Mouse (Mus musculus): ENCODE measurements around the gene Exosc6. TPM values are rescaled to one million over a fixed set of nuclear protein-coding genes. Genes with fewer than 3 reads are reported as not detected.

Gene Exosc6
- polyA plus RNA-seq, 1 experiment from 2014 or later = 19.1 TPM

DNA sequence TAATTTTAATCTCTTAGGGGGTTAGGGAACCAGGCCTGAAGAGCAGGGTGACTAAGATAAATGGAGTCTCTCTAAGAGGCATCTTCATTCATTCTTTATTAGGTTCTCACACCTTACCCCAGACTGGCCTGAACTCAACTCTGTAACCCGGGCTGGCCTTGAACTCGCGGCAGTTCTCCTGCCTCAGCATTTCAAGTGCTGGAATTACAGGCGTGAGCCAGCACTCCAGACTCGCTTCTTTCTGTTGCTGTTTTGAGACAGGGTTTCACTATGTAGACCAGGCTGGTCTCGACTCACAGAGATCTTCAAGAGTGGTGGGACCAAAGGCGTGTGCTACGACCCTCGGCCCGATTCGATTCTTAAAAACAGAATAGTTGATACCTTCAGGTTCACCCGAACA lies 21.9 kb upstream of the Exosc6 start:
- Histone ChIP-seq H3K4me2 (replicated peaks; ENCODE audit: low read depth, low read length) (peak overlapping the region; percentile 72), H3K9me3 (ENCODE audit: low read length) (no peaks in the 10 kb centered on the region), H3K4me3 (ENCODE audit: low read length) (peak overlapping the region; percentile 70), H3K27ac (ENCODE audit: low read length) (peak overlapping the region; percentile 66), H3K9ac (replicated peaks; ENCODE audit: low read length) (peak overlapping the region; percentile 73), H3K36me3 (ENCODE audit: insufficient read depth, low read length) (peaks cover 25% of the 10 kb centered on the region), H3K4me1 (ENCODE audit: insufficient read depth, low read length) (peaks cover 15% of the 10 kb centered on the region), H3K27me3 (ENCODE audit: insufficient read depth, low read length) (0 out of 2 replicates have a peak, but pooled peaks cover 4% of the 10 kb centered on the region)
- no peak for ATAC-seq (ENCODE audit: low FRiP score, low TSS enrichment)
- WGBS = 17% methylated on average over 12 of the region's 12 CpGs

DNA sequence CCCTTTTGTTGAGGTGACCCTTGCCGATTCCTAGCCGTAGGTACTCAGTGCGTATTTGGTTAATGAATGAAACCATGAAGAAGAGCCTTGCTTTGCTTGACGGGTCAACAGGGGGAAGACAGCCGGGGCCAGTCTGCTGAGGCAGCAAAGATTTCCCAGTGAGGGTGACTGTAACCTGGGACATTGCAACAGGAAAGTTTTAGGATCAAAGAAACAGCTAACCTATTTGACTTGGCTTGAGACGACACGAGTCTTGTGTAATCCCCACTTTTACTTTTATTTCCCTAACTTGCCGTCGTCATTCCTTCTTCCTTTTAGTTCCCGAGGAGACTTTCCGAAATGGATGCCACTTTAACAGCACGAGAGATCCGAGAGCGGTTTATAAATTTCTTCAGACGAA lies 19.5 kb upstream of the Exosc6 start:
- H3K4me1 ChIP-seq (ENCODE audit: insufficient read depth, low read length) = peaks cover 15% of the 10 kb centered on the region
- peaks cover 44% of the 10 kb centered on the region for H3K36me3 ChIP-seq (ENCODE audit: insufficient read depth, low read length)
- 0 out of 2 replicates have a peak, but pooled peaks cover 2% of the 10 kb centered on the region for H3K27me3 ChIP-seq (ENCODE audit: insufficient read depth, low read length)
- no peak for ATAC-seq (ENCODE audit: low FRiP score, low TSS enrichment)
- H3K9me3 ChIP-seq (ENCODE audit: low read length) = no peaks in the 10 kb centered on the region
- WGBS = 91% methylated on average over 15 of the region's 15 CpGs
- H3K4me2 ChIP-seq (replicated peaks; ENCODE audit: low read depth, low read length) = no peak overlapping the region
- H3K4me3 ChIP-seq (ENCODE audit: low read length) = no peak overlapping the region
- no peak overlapping the region for H3K9ac ChIP-seq (replicated peaks; ENCODE audit: low read length)
- H3K27ac ChIP-seq (ENCODE audit: low read length) = no peak overlapping the region

DNA sequence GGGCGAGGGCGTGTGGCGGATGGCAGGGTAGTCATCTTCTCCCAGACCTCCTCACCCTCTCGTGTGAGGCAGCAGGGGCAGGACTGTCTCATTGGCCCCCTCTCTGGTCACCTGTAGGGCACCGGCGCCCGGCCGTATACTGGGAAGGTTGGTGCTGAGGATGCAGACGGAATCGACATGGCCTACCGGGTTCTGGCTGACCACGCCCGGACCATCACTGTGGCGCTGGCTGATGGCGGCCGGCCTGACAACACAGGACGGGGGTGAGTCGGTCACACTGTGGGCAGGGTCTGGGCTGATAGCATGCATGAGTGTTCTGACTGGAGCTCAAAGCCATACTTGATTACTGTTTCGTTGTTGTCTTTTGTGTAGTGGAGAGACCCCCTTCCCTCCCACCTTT lies 13.6 kb upstream of the Exosc6 start:
- H3K9me3 ChIP-seq (ENCODE audit: low read length) = no peaks in the 10 kb centered on the region
- H3K36me3 ChIP-seq (ENCODE audit: insufficient read depth, low read length) = peaks cover 91% of the 10 kb centered on the region
- H3K4me1 ChIP-seq (ENCODE audit: insufficient read depth, low read length) = no peaks in the 10 kb centered on the region
- H3K9ac ChIP-seq (replicated peaks; ENCODE audit: low read length) = no peak overlapping the region
- no peak overlapping the region for H3K27ac ChIP-seq (ENCODE audit: low read length)
- no peak; the same call in 1 of the 2 replicates for ATAC-seq (ENCODE audit: low FRiP score, low TSS enrichment)
- H3K4me2 ChIP-seq (replicated peaks; ENCODE audit: low read depth, low read length) = no peak overlapping the region
- no peaks in the 10 kb centered on the region for H3K27me3 ChIP-seq (ENCODE audit: insufficient read depth, low read length)
- 94% methylated on average over 19 of the region's 19 CpGs for WGBS
- H3K4me3 ChIP-seq (ENCODE audit: low read length) = no peak overlapping the region

DNA sequence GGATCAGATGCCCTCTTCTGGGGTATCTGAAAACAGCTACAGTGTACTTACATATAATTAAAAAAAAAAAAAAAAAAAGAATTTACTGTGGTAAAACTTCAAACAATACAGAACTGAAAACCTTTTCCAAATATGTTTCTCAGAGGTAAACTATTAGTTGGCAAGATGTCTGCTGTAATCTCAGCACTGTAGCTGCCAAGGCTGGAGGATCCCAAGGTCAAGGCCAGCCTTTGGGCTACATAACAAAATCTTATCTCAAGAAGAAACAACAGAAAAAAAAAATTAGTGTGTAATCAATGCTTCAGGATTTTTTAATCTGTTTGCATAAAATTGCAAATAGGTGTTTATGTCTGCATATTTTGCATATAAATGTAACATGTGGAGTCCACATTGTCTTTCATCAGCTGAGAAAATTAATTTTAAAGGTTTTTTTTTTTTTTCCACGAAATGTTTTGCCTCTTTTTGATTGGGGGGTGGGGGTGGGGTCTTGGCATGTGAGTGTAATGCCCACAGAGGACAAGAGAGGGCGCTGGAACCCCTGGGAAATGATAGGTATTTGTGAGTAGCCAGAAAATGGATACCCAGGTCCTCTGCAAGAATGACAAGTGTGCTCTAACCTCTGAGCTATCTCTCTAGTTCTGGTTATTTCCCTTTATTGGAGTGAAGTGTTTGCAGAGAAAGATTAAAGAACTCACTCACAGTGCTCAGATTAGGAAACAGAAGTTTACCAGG lies 12.0 kb upstream of the Exosc6 start:
- Histone ChIP-seq H3K4me3 (ENCODE audit: low read length) (no peak overlapping the region), H3K27ac (ENCODE audit: low read length) (no peak overlapping the region), H3K9me3 (ENCODE audit: low read length) (no peaks in the 10 kb centered on the region), H3K4me1 (ENCODE audit: insufficient read depth, low read length) (no peaks in the 10 kb centered on the region), H3K4me2 (replicated peaks; ENCODE audit: low read depth, low read length) (no peak overlapping the region), H3K27me3 (ENCODE audit: insufficient read depth, low read length) (no peaks in the 10 kb centered on the region), H3K36me3 (ENCODE audit: insufficient read depth, low read length) (peaks cover 93% of the 10 kb centered on the region), H3K9ac (replicated peaks; ENCODE audit: low read length) (no peak overlapping the region)
- no peak for ATAC-seq (ENCODE audit: low FRiP score, low TSS enrichment)
- WGBS = 53% methylated on average over 2 of the region's 2 CpGs

DNA sequence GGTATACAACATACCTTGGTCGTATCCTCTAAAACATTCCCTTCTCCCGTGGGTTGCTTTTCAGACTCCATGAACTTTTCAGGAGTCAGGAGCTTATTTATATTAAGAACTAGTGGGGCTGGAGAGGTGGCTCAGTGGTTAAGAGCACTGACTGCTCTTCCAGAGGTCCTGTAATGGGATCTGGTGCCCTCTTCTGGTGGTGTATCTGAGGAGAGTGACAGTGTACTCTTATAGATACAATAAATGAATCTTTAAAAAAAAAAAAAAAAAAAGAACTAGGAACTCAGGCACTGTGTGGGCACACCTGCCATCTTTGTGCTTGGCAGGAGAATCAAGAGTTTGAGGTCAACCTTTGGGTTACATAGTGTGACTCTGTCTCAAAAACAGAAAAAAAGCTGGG lies 7.4 kb upstream of the Exosc6 start:
- H3K4me1 ChIP-seq (ENCODE audit: insufficient read depth, low read length) = no peaks in the 10 kb centered on the region
- H3K9ac ChIP-seq (replicated peaks; ENCODE audit: low read length) = no peak overlapping the region
- WGBS = 92% methylated on average over 2 of the region's 2 CpGs
- ATAC-seq (ENCODE audit: low FRiP score, low TSS enrichment) = no peak
- H3K27ac ChIP-seq (ENCODE audit: low read length) = no peak overlapping the region
- H3K36me3 ChIP-seq (ENCODE audit: insufficient read depth, low read length) = peaks cover 92% of the 10 kb centered on the region
- H3K9me3 ChIP-seq (ENCODE audit: low read length) = no peaks in the 10 kb centered on the region
- no peak overlapping the region for H3K4me3 ChIP-seq (ENCODE audit: low read length)
- H3K4me2 ChIP-seq (replicated peaks; ENCODE audit: low read depth, low read length) = no peak overlapping the region
- no peaks in the 10 kb centered on the region for H3K27me3 ChIP-seq (ENCODE audit: insufficient read depth, low read length)

DNA sequence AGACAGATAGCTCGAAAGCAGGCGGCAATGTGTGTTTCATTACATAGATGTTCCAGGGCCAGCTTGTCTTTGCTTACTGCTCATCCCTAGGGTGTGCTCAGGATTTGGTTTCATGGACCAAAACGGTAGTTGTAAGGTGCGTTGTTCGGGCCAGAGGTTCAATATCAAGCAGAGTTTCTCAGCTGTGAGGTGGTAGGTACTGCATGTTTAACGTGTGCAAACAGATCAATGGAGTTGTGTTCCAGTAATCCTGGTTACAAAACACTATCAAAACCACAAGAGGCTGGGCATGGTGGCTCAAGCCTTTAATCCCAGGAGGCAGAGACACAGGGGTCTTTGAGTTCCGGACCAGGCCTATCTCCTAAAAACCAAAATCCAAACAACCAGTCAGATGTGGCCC lies 7.0 kb upstream of the Exosc6 start:
- Histone ChIP-seq H3K4me2 (replicated peaks; ENCODE audit: low read depth, low read length) (no peak overlapping the region), H3K9me3 (ENCODE audit: low read length) (no peaks in the 10 kb centered on the region), H3K4me3 (ENCODE audit: low read length) (no peak overlapping the region), H3K4me1 (ENCODE audit: insufficient read depth, low read length) (no peaks in the 10 kb centered on the region), H3K36me3 (ENCODE audit: insufficient read depth, low read length) (peaks cover 92% of the 10 kb centered on the region), H3K9ac (replicated peaks; ENCODE audit: low read length) (no peak overlapping the region), H3K27me3 (ENCODE audit: insufficient read depth, low read length) (no peaks in the 10 kb centered on the region), H3K27ac (ENCODE audit: low read length) (no peak overlapping the region)
- ATAC-seq (ENCODE audit: low FRiP score, low TSS enrichment) = no peak
- WGBS = 94% methylated on average over 7 of the region's 7 CpGs

DNA sequence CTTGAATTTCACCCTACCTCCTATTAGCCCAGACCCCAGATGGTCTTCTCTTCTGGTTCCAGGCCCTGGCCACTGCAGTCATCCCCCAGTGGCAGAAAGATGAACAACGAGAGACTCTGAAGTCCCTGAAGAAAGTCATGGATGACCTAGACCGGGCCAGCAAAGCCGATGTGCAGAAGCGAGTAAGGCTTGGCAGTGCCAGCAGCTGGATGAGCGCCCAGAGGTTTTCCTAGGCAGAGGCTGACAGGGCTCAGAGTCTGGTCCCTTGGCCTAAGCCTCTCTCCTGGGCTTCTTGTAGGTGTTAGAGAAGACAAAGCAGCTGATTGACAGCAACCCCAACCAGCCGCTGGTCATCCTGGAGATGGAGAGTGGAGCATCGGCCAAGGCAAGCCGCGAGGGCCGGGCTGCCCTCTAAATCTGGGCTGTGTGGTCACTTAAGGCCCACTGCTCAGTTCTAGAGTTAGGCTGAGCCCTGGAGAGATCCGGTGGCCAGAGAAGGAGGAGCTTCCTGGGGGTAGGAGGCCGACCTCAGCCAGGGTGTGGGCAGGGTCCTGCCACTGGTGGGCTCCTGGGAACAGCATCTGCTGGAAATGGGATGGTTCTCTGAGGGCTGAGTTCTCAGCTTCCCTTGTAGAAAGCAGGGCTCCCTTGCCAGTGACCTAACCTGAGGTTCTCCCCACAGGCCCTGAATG lies 2.2 kb upstream of the Exosc6 start:
- Histone ChIP-seq H3K9me3 (ENCODE audit: low read length) (no peaks in the 10 kb centered on the region), H3K4me3 (ENCODE audit: low read length) (no peak overlapping the region), H3K27ac (ENCODE audit: low read length) (no peak overlapping the region), H3K4me1 (ENCODE audit: insufficient read depth, low read length) (peaks cover 12% of the 10 kb centered on the region), H3K36me3 (ENCODE audit: insufficient read depth, low read length) (peaks cover 62% of the 10 kb centered on the region), H3K27me3 (ENCODE audit: insufficient read depth, low read length) (no peaks in the 10 kb centered on the region), H3K4me2 (replicated peaks; ENCODE audit: low read depth, low read length) (no peak overlapping the region), H3K9ac (replicated peaks; ENCODE audit: low read length) (no peak overlapping the region)
- no peak for ATAC-seq (ENCODE audit: low FRiP score, low TSS enrichment)
- WGBS = 93% methylated on average over 12 of the region's 12 CpGs

DNA sequence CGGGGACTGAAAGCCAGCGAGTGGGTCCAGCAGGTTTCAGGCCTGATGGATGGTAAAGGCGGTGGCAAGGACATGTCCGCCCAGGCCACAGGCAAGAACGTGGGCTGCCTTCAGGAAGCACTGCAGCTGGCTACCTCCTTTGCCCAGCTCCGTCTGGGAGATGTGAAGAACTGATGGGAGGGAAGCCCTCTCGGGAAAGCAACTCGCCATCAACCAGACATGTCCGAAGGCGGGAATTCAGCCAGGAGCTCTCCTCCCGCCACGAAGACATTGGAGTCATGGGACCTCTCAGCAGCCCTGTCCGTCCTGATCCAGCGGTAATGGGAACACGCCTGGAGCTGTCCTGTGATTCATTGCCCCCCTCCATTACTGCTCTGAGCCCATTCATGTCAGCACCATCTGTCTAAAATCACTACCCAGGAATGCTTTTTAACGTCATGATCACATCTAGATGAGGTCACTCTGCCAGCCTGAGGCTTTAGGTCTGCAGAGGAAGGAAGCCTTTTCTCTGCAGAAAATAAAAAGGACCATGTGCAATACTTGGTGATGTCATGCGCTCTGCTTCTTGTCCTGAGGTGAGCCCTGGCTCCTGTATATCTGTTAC lies 1.0 kb upstream of the Exosc6 start:
- Histone ChIP-seq H3K4me2 (replicated peaks; ENCODE audit: low read depth, low read length) (no peak overlapping the region), H3K4me3 (ENCODE audit: low read length) (no peak overlapping the region), H3K9ac (replicated peaks; ENCODE audit: low read length) (no peak overlapping the region), H3K9me3 (ENCODE audit: low read length) (no peaks in the 10 kb centered on the region), H3K4me1 (ENCODE audit: insufficient read depth, low read length) (peaks cover 15% of the 10 kb centered on the region), H3K27ac (ENCODE audit: low read length) (no peak overlapping the region), H3K36me3 (ENCODE audit: insufficient read depth, low read length) (peaks cover 51% of the 10 kb centered on the region), H3K27me3 (ENCODE audit: insufficient read depth, low read length) (no peaks in the 10 kb centered on the region)
- WGBS = 89% methylated on average over 17 of the region's 17 CpGs
- ATAC-seq (ENCODE audit: low FRiP score, low TSS enrichment) = no peak

DNA sequence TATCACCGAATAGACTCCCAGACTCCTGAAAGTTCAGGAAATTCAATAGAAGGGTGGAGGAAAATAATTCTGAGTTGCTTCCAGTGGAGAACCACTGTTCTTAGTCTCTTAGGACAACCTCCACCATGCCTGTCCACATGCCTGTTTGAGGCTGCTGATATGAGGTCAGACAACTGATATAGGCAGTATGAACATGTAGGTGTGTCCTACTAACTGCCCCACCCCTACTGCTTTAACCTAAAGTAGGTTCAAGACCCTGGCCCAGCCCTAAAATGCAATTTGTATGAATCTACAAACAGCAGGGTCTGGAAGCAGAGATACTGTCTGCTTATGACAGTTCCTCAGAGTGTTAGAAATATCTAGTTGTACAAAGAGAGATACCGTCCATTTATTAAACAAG lies 478 bp upstream of the Exosc6 start:
- Histone ChIP-seq H3K9me3 (ENCODE audit: low read length) (no peaks in the 10 kb centered on the region), H3K4me3 (ENCODE audit: low read length) (peak overlapping the region; percentile 67), H3K4me1 (ENCODE audit: insufficient read depth, low read length) (peaks cover 15% of the 10 kb centered on the region), H3K27ac (ENCODE audit: low read length) (no peak overlapping the region), H3K27me3 (ENCODE audit: insufficient read depth, low read length) (no peaks in the 10 kb centered on the region), H3K4me2 (replicated peaks; ENCODE audit: low read depth, low read length) (no peak overlapping the region), H3K9ac (replicated peaks; ENCODE audit: low read length) (no peak overlapping the region), H3K36me3 (ENCODE audit: insufficient read depth, low read length) (peaks cover 45% of the 10 kb centered on the region)
- peak; percentile 24 for ATAC-seq (ENCODE audit: low FRiP score, low TSS enrichment)
- WGBS = 69% methylated on average over 2 of the region's 2 CpGs

All from kidney, embryonic 16.5 days (tissue).